Mouse (Mus musculus) liver, embryonic 12.5 days (tissue): ENCODE results near the gene Babam2. TPM values are rescaled to one million over a fixed set of nuclear protein-coding genes. Genes with fewer than 3 reads are reported as not detected.
A peak's percentile ranks its signal among the peaks of the same experiment; 100 is the strongest.

Experiments
- ATAC-seq: fragments of 200-750 bp; cut with Nextera tagmentation; 2 replicates; pipeline ENCODE4 v1.8.0; 2017; ENCODE audit warnings: moderate number of reproducible peaks, mild to moderate bottlenecking, moderate library complexity
- H3K27ac ChIP-seq: fragments of 300-500 bp; sonication (generic); 2 replicates; pipeline ENCODE4 v1.5.1; 2016; ENCODE audit warnings: mild to moderate bottlenecking
- H3K27me3 ChIP-seq: fragments of 300-500 bp; sonication (generic); replicated peaks from 2 replicates; pipeline ENCODE4 v1.6.1; 2016; ENCODE audit warnings: mild to moderate bottlenecking, moderate library complexity
- H3K36me3 ChIP-seq: fragments of 300-500 bp; sonication (generic); 2 replicates; pipeline ENCODE4 v1.6.1; 2016; ENCODE audit warnings: mild to moderate bottlenecking, moderate library complexity
- H3K4me1 ChIP-seq: fragments of 300-500 bp; sonication (generic); 2 replicates; pipeline ENCODE4 v1.6.1; 2016
- H3K4me2 ChIP-seq: fragments of 300-500 bp; sonication (generic); 2 replicates; pipeline ENCODE4 v1.6.1; 2016; ENCODE audit warnings: mild to moderate bottlenecking, moderate library complexity
- H3K4me3 ChIP-seq: fragments of 300-500 bp; sonication (generic); 2 replicates; pipeline ENCODE4 v1.5.1; 2016; ENCODE audit warnings: mild to moderate bottlenecking, moderate library complexity
- H3K9ac ChIP-seq: fragments of 300-500 bp; sonication (generic); 2 replicates; pipeline ENCODE4 v1.6.1; 2016; ENCODE audit warnings: mild to moderate bottlenecking, moderate library complexity
- H3K9me3 ChIP-seq: fragments of 300-500 bp; sonication (generic); replicated peaks from 2 replicates; pipeline ENCODE4 v1.6.1; 2016; ENCODE audit warnings: mild to moderate bottlenecking, moderate library complexity
- WGBS: fragments of 180-500 bp; shearing (Covaris S2); methylation state at CpG from one replicate; pipeline ENCODE4 v1.1.7; 2016; ENCODE audit not compliant: insufficient replicate concordance; 5-methylcytosine and 5-hydroxymethylcytosine counted together
- polyA plus RNA-seq: library from polyadenylated mRNA; unstranded; fragments of >200 nt; fragmentation: Nextera tagmentation; extraction: Ambion mirVana; gene quantifications from 2 replicates; pipeline ENCODE4 v1.2.1, GENCODE M21; 2016

Babam2 gene
- polyA plus RNA-seq, 1 experiment from 2014 or later = 41.3 TPM

- Histone ChIP-seq H3K4me3 (no peak overlapping the region), H3K4me2 (no peak overlapping the region), H3K9me3 (no peaks in the 10 kb centered on the region), H3K27ac (no peak overlapping the region), H3K36me3 (no peaks in the 10 kb centered on the region), H3K4me1 (no peaks in the 10 kb centered on the region), H3K9ac (no peak overlapping the region), H3K27me3 (no peaks in the 10 kb centered on the region)
- ATAC-seq = no peak
- WGBS = 66% methylated on average over 9 of the region's 9 CpGs
These were observed 318.5 kb downstream of the Babam2 start for GRCm38 (mm10) chr5:32015949-32016478.

GRCm38 (mm10) chr5:32017686-32018085, 320.2 kb downstream of the Babam2 start:
- Histone ChIP-seq H3K9ac (no peak overlapping the region), H3K27me3 (no peaks in the 10 kb centered on the region), H3K4me3 (no peak overlapping the region), H3K4me2 (no peak overlapping the region), H3K36me3 (no peaks in the 10 kb centered on the region), H3K27ac (no peak overlapping the region), H3K9me3 (no peaks in the 10 kb centered on the region), H3K4me1 (no peaks in the 10 kb centered on the region)
- no peak for ATAC-seq
- 67% methylated on average over 3 of the region's 3 CpGs for WGBS

DNA sequence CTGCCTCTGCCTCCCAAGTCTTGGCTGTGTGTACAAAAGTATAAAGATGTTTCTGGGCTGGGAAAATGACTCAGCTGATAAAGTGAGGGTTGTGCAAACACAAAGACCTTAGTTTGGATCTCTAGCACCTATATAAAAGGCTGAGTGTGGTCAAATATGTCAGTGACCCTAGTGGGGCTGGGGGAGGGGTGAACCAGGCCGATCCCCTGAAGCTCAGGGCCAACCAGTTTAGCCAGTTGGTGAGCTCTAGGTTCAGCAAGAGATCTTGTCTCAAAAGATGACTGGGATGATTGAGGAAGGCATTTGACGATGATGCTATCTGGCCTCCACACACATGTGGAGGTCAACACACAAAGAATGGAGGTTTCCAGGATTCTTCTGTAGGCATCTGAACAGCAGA, 320.8 kb downstream of the Babam2 start:
- H3K36me3 ChIP-seq = no peaks in the 10 kb centered on the region
- H3K4me3 ChIP-seq = no peak overlapping the region
- ATAC-seq = no peak
- no peaks in the 10 kb centered on the region for H3K27me3 ChIP-seq
- H3K4me1 ChIP-seq = no peaks in the 10 kb centered on the region
- no peak overlapping the region for H3K4me2 ChIP-seq
- H3K9me3 ChIP-seq = no peaks in the 10 kb centered on the region
- 73% methylated on average over 2 of the region's 2 CpGs for WGBS
- H3K27ac ChIP-seq = no peak overlapping the region
- H3K9ac ChIP-seq = no peak overlapping the region

DNA sequence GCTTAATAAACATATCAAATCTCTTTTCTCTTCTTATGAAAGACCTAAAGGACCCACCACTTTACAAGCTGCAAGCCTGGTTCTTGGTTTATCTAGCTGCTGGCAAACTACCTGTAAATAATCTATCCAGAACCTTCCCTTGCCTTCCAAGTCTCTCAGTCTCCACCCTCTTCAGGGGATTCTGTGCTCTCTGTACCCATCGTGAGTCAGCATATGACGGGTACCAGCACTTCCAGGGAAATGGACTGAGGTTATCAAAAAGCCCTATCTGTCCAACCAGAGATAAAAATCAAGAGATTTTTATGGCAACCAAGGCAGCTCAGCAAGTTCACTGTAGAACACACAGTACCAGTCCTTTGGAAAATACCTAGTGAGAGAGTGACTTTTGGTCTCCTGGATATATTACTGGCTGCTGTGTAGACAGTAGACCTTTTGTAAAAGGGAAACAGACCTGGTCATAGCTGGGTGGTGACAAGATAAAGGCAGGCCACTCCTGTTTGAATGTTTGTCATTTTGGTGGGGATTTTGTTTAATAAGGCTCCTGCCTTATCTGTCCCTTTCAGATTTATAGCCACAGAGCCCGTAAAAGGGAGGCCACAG, 332.4 kb downstream of the Babam2 start:
- H3K27ac ChIP-seq = no peak overlapping the region
- no peak overlapping the region for H3K4me3 ChIP-seq
- H3K4me2 ChIP-seq = no peak overlapping the region
- H3K9me3 ChIP-seq = no peaks in the 10 kb centered on the region
- H3K9ac ChIP-seq = no peak overlapping the region
- H3K36me3 ChIP-seq = no peaks in the 10 kb centered on the region
- H3K27me3 ChIP-seq = no peaks in the 10 kb centered on the region
- H3K4me1 ChIP-seq = peaks cover 10% of the 10 kb centered on the region
- WGBS = 69% methylated on average over 3 of the region's 3 CpGs
- no peak for ATAC-seq

- Histone ChIP-seq H3K36me3 (no peaks in the 10 kb centered on the region), H3K9ac (no peak overlapping the region), H3K9me3 (no peaks in the 10 kb centered on the region), H3K27ac (no peak overlapping the region), H3K4me1 (peaks cover 10% of the 10 kb centered on the region), H3K27me3 (no peaks in the 10 kb centered on the region), H3K4me3 (no peak overlapping the region), H3K4me2 (no peak overlapping the region)
- peak; percentile 49; the same call in 1 of the 2 replicates for ATAC-seq
- 24% methylated on average over 4 of the region's 4 CpGs for WGBS
These were observed 335.7 kb downstream of the Babam2 start for GRCm38 (mm10) chr5:32033185-32033584.

DNA sequence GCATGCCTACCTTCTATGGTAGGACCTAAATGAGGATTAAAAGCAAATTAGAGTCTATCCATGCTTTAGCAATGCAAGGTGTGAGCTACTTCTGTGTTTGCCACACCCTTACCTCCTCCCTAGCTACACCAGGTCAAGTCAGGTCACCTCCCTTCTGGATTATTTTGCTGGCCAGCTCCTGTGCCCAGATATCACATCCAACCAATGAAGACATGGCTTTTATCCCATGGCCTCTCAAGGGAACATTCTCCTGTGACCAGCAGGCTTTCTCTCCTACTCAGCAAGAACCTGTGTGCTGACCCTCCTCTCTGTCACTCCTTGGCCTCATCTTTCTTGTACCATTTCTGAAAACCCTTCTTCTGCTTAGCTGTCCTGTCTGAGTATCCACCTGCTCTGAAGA, 336.1 kb downstream of the Babam2 start:
- Histone ChIP-seq H3K27ac (no peak overlapping the region), H3K9ac (no peak overlapping the region), H3K4me1 (peaks cover 10% of the 10 kb centered on the region), H3K36me3 (no peaks in the 10 kb centered on the region), H3K9me3 (no peaks in the 10 kb centered on the region), H3K27me3 (no peaks in the 10 kb centered on the region), H3K4me2 (no peak overlapping the region), H3K4me3 (no peak overlapping the region)
- no peak for ATAC-seq

- no peaks in the 10 kb centered on the region for H3K9me3 ChIP-seq
- H3K36me3 ChIP-seq = no peaks in the 10 kb centered on the region
- H3K27ac ChIP-seq = no peak overlapping the region
- H3K4me3 ChIP-seq = no peak overlapping the region
- H3K9ac ChIP-seq = no peak overlapping the region
- H3K27me3 ChIP-seq = no peaks in the 10 kb centered on the region
- peaks cover 10% of the 10 kb centered on the region for H3K4me1 ChIP-seq
- 74% methylated on average over 8 of the region's 8 CpGs for WGBS
- ATAC-seq = no peak
- H3K4me2 ChIP-seq = no peak overlapping the region
These were observed 337.1 kb downstream of the Babam2 start for GRCm38 (mm10) chr5:32034475-32035054.

GRCm38 (mm10) chr5:32035721-32036320, 338.3 kb downstream of the Babam2 start:
- Histone ChIP-seq H3K9me3 (no peaks in the 10 kb centered on the region), H3K9ac (no peak overlapping the region), H3K4me1 (peaks cover 10% of the 10 kb centered on the region), H3K4me2 (no peak overlapping the region), H3K4me3 (no peak overlapping the region), H3K27me3 (no peaks in the 10 kb centered on the region), H3K36me3 (no peaks in the 10 kb centered on the region), H3K27ac (no peak overlapping the region)
- WGBS = 73% methylated on average over 7 of the region's 7 CpGs
- no peak for ATAC-seq

DNA sequence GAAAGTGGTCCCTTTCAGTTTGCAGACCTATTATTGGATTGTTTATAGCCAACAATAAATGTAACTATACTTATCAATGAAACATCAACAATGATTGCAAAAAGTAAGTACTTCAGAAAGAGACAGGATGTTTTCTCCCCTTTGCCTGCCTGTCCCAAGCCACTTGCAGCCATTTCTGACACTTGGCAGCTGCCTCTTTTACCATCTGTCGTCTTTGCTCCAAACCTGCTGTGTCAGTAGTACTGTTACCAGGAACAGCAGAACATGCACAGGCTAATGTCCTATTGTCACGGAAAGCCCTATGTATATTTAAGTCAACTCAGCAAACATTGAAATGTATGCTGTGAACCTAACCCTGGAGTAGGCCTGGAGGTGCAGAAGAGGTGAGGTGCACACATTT, 339.4 kb downstream of the Babam2 start:
- Histone ChIP-seq H3K4me3 (no peak overlapping the region), H3K36me3 (no peaks in the 10 kb centered on the region), H3K9ac (no peak overlapping the region), H3K4me1 (peaks cover 10% of the 10 kb centered on the region), H3K4me2 (no peak overlapping the region), H3K27me3 (no peaks in the 10 kb centered on the region), H3K27ac (no peak overlapping the region), H3K9me3 (no peaks in the 10 kb centered on the region)
- 65% methylated on average over 2 of the region's 2 CpGs for WGBS
- no peak for ATAC-seq

DNA sequence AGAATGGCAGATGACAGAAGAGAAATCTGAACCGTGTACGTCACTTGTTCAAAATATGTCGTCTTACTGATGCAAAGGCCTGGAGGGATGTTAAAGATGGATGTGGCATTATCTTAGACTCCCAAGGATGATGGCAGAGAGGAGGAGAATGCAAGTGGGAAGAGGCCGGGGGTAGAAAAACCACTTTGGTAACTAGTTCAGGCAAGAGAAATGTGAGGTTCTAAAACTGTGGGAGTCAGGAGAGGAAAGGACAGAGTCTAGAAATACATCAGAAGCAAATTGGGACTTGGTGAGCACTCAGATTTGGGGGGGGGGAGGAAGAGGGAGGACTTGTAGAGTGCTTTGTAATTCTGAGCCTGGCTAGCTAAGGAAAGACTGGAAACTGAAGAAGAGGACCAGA, 340.1 kb downstream of the Babam2 start:
- no peak for ATAC-seq
- H3K9ac ChIP-seq = no peak overlapping the region
- no peak overlapping the region for H3K4me3 ChIP-seq
- H3K9me3 ChIP-seq = no peaks in the 10 kb centered on the region
- no peaks in the 10 kb centered on the region for H3K36me3 ChIP-seq
- H3K27me3 ChIP-seq = no peaks in the 10 kb centered on the region
- no peak overlapping the region for H3K4me2 ChIP-seq
- H3K4me1 ChIP-seq = peaks cover 10% of the 10 kb centered on the region
- H3K27ac ChIP-seq = no peak overlapping the region
- WGBS = 71% methylated on average over 4 of the region's 4 CpGs

DNA sequence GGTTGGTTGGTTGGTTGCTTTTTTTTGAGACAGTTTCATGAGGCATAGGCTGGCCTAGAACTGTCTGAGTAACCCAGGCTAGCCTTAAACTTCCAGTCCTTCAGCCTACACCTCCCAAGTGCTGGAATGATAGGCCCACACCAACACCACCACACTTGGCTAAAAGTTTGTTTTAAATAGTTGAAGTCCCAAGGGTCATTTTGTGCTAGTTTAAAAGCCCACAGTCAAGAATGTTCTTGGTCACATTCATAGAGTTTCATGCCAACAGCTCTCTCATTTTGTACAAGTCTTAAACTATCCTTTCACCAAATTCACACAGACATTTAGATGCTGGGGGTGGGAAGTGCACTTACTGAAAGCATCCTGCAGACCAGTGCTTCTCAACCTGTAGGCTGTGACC, 341.5 kb downstream of the Babam2 start:
- Histone ChIP-seq H3K27ac (no peak overlapping the region), H3K4me3 (no peak overlapping the region), H3K4me2 (no peak overlapping the region), H3K4me1 (peaks cover 4% of the 10 kb centered on the region; the same call in 1 of the 2 replicates), H3K9ac (no peak overlapping the region), H3K36me3 (no peaks in the 10 kb centered on the region), H3K27me3 (no peaks in the 10 kb centered on the region), H3K9me3 (no peaks in the 10 kb centered on the region)
- no peak for ATAC-seq

GRCm38 (mm10) chr5:32039511-32039910, 342.0 kb downstream of the Babam2 start:
- Histone ChIP-seq H3K4me3 (no peak overlapping the region), H3K4me2 (no peak overlapping the region), H3K4me1 (0 out of 2 replicates have a peak, but pooled peaks cover 5% of the 10 kb centered on the region), H3K9ac (no peak overlapping the region), H3K36me3 (no peaks in the 10 kb centered on the region), H3K27ac (no peak overlapping the region), H3K27me3 (no peaks in the 10 kb centered on the region), H3K9me3 (no peaks in the 10 kb centered on the region)
- 70% methylated on average over 3 of the region's 3 CpGs for WGBS
- no peak for ATAC-seq
